Mouse (Mus musculus): ENCODE measurements around the gene Lpo. TPM values are rescaled to one million over a fixed set of nuclear protein-coding genes. Genes with fewer than 3 reads are reported as not detected.

Gene Lpo
- polyA plus RNA-seq, 1 experiment, result not detected

GRCm38 (mm10) chr11:87759609-87760005 is 68.5 kb downstream of the Lpo start:
- WGBS, result under 1% methylated on average over 3 of the region's 3 CpGs
- Histone ChIP-seq H3K4me1 (ENCODE audit: control insufficient read depth, insufficient read depth, low read length) (peaks cover 6% of the 10 kb centered on the region), H3K27ac (ENCODE audit: control insufficient read depth, insufficient read depth, low read depth, low read length, poor library complexity) (no peak overlapping the region; the same call in 1 of the 2 replicates), H3K4me3 (replicated peaks; ENCODE audit: control insufficient read depth, low read depth, low read length) (no peak overlapping the region)
- TF ChIP-seq CTCF (IDR thresholded peaks at IDR 0.05; ENCODE audit: control insufficient read depth, insufficient read depth, low read length) (peak; percentile 58), POLR2A (IDR thresholded peaks at IDR 0.05; ENCODE audit: borderline replicate concordance, control insufficient read depth, low read depth, low read length) (peak; percentile 27; the same call in 1 of the 2 replicates)

GRCm38 (mm10) chr11:87758957-87759608 is 69.0 kb downstream of the Lpo start:
- Histone ChIP-seq H3K4me3 (replicated peaks; ENCODE audit: control insufficient read depth, low read depth, low read length) (no peak overlapping the region), H3K4me1 (ENCODE audit: control insufficient read depth, insufficient read depth, low read length) (peaks cover 6% of the 10 kb centered on the region), H3K27ac (ENCODE audit: control insufficient read depth, insufficient read depth, low read depth, low read length, poor library complexity) (no peak overlapping the region)
- TF ChIP-seq POLR2A (IDR thresholded peaks at IDR 0.05; ENCODE audit: borderline replicate concordance, control insufficient read depth, low read depth, low read length) (peak; percentile 55; the same call in 1 of the 2 replicates), CTCF (IDR thresholded peaks at IDR 0.05; ENCODE audit: control insufficient read depth, insufficient read depth, low read length) (no peak)
- 13% methylated on average over 4 of the region's 4 CpGs for WGBS

- Histone ChIP-seq H3K4me1 (ENCODE audit: control insufficient read depth, insufficient read depth, low read length) (peaks cover 5% of the 10 kb centered on the region; the same call in 1 of the 2 replicates), H3K27ac (ENCODE audit: control insufficient read depth, insufficient read depth, low read depth, low read length, poor library complexity) (peak overlapping the region; percentile 34; the same call in 1 of the 2 replicates), H3K4me3 (replicated peaks; ENCODE audit: control insufficient read depth, low read depth, low read length) (peak overlapping the region; percentile 63)
- 19% methylated on average over 7 of the region's 7 CpGs for WGBS
- TF ChIP-seq POLR2A (IDR thresholded peaks at IDR 0.05; ENCODE audit: borderline replicate concordance, control insufficient read depth, low read depth, low read length) (no peak), CTCF (IDR thresholded peaks at IDR 0.05; ENCODE audit: control insufficient read depth, insufficient read depth, low read length) (no peak)
Measured at GRCm38 (mm10) chr11:87758161-87758911, 69.8 kb downstream of the Lpo start.

GRCm38 (mm10) chr11:87757001-87757954 is 70.8 kb downstream of the Lpo start:
- Histone ChIP-seq H3K4me3 (replicated peaks; ENCODE audit: control insufficient read depth, low read depth, low read length) (peak overlapping the region; percentile 99), H3K27ac (ENCODE audit: control insufficient read depth, insufficient read depth, low read depth, low read length, poor library complexity) (peak overlapping the region; percentile 99), H3K4me1 (ENCODE audit: control insufficient read depth, insufficient read depth, low read length) (peaks cover 7% of the 10 kb centered on the region; the same call in 1 of the 2 replicates)
- no peak for TF ChIP-seq CTCF (IDR thresholded peaks at IDR 0.05; ENCODE audit: control insufficient read depth, insufficient read depth, low read length)
- TF ChIP-seq POLR2A (IDR thresholded peaks at IDR 0.05; ENCODE audit: borderline replicate concordance, control insufficient read depth, low read depth, low read length), result 0 out of 2 replicates have a peak, but pooled peaks have one; percentile 42
- 2% methylated on average over 25 of the region's 25 CpGs for WGBS

Other genes starting within 250 kb of the Lpo start
- 8.7 and 9.0 TPM in 2 replicates for gene Mtmr4, start 236.1 kb downstream of the Lpo start, polyA plus RNA-seq (2011; ENCODE audit: insufficient read depth, insufficient read length, low replicate concordance, missing spikeins)
- gene Hsf5, start 211.1 kb downstream of the Lpo start, polyA plus RNA-seq (2011; ENCODE audit: insufficient read depth, insufficient read length, low replicate concordance, missing spikeins), result not detected in 2 replicates
- gene Rnf43, start 165.6 kb downstream of the Lpo start, polyA plus RNA-seq (2011; ENCODE audit: insufficient read depth, insufficient read length, low replicate concordance, missing spikeins), result 0.97 and 3.9 TPM in 2 replicates
- 38.9 and 127 TPM in 2 replicates for gene Supt4a, start 90.7 kb downstream of the Lpo start, polyA plus RNA-seq (2011; ENCODE audit: insufficient read depth, insufficient read length, low replicate concordance, missing spikeins)
- 18.0 and 50.9 TPM in 2 replicates for gene Tspoap1, start 67.7 kb downstream of the Lpo start, polyA plus RNA-seq (2011; ENCODE audit: insufficient read depth, insufficient read length, low replicate concordance, missing spikeins)
- gene Mpo, start 34.7 kb downstream of the Lpo start, polyA plus RNA-seq (2011; ENCODE audit: insufficient read depth, insufficient read length, low replicate concordance, missing spikeins), result 330 and 630 TPM in 2 replicates
- gene Mks1, start 24.9 kb upstream of the Lpo start, polyA plus RNA-seq (2011; ENCODE audit: insufficient read depth, insufficient read length, low replicate concordance, missing spikeins), result 3.9 and 10.2 TPM in 2 replicates
- gene Epx, start 47.2 kb upstream of the Lpo start, polyA plus RNA-seq (2011; ENCODE audit: insufficient read depth, insufficient read length, low replicate concordance, missing spikeins), result 1.6 and 8.2 TPM in 2 replicates
- gene Olfr462, start 64.0 kb upstream of the Lpo start, polyA plus RNA-seq (2011; ENCODE audit: insufficient read depth, insufficient read length, low replicate concordance, missing spikeins), result not detected in 2 replicates
- gene Olfr463, start 69.1 kb upstream of the Lpo start, polyA plus RNA-seq (2011; ENCODE audit: insufficient read depth, insufficient read length, low replicate concordance, missing spikeins), result not detected in 2 replicates
- not detected in 2 replicates for gene Olfr464, start 92.7 kb upstream of the Lpo start, polyA plus RNA-seq (2011; ENCODE audit: insufficient read depth, insufficient read length, low replicate concordance, missing spikeins)
- 50.1 and 63.0 TPM in 2 replicates for gene Dynll2, start 159.2 kb upstream of the Lpo start, polyA plus RNA-seq (2011; ENCODE audit: insufficient read depth, insufficient read length, low replicate concordance, missing spikeins)
- gene Srsf1, start 219.1 kb upstream of the Lpo start, polyA plus RNA-seq (2011; ENCODE audit: insufficient read depth, insufficient read length, low replicate concordance, missing spikeins), result 219 and 249 TPM in 2 replicates
- 10.8 and 16.7 TPM in 2 replicates for gene Vezf1, start 240.0 kb upstream of the Lpo start, polyA plus RNA-seq (2011; ENCODE audit: insufficient read depth, insufficient read length, low replicate concordance, missing spikeins)